Mouse (Mus musculus): ENCODE data around the gene Ppp1r9b.

GRCm38 (mm10) chr11:95053062-95053461, 62.2 kb downstream of the Ppp1r9b start:
- TF ChIP-seq POLR2A (IDR thresholded peaks at IDR 0.05; ENCODE audit: insufficient read length, low read depth) (no peak), E2F4 (IDR thresholded peaks at IDR 0.05; ENCODE audit: insufficient read depth) (no peak), MYOD1 (IDR thresholded peaks at IDR 0.05; ENCODE audit: control insufficient read depth in 1 of 3, insufficient read length in 2 of 3, low read depth in 2 of 3) (no peak), MAX (IDR thresholded peaks at IDR 0.05; ENCODE audit: low read depth) (no peak), TCF12 (IDR thresholded peaks at IDR 0.05; ENCODE audit: insufficient read depth, poor library complexity, severe bottlenecking) (no peak), MYOG (IDR thresholded peaks at IDR 0.05; ENCODE audit: control insufficient read depth in 1 of 3, insufficient read depth in 1 of 3, insufficient read length in 2 of 3, low read depth in 2 of 3) (no peak), CEBPB (IDR thresholded peaks at IDR 0.05; ENCODE audit: insufficient read depth, poor library complexity, severe bottlenecking) (no peak), POLR2AphosphoS2 (IDR thresholded peaks at IDR 0.05; ENCODE audit: insufficient read length, low read depth) (no peak), USF1 (IDR thresholded peaks at IDR 0.05; ENCODE audit: low read depth) (no peak), REST (IDR thresholded peaks at IDR 0.05; ENCODE audit: insufficient read depth, insufficient read length) (no peak), TCF3 (IDR thresholded peaks at IDR 0.05; ENCODE audit: insufficient read length, low read depth) (no peak), SRF (IDR thresholded peaks at IDR 0.05; ENCODE audit: control insufficient read depth, insufficient read length, low read depth) (no peak)
